Mouse (Mus musculus): ENCODE data around the gene Nadk2.

Nadk2 gene

DNA sequence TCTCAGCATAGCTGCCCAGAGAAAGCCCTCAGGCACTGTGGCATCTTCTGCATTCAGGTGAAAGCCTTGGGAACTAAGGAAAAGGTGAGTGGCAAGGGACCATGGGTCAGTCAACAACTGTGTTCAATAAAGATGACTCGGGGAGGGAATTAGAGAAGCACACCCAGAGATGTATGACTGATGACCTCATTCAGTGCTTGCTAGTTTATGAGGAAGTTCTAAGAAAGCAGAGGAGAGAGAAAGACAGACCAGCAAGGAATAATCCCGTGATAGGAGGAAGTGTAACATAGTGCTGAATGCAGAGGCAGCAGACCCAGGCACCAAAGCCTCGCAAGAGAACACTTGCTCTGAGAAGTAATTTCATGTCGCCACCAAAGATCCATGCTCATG, 60.4 kb downstream of the Nadk2 start:
- DNase-seq (ENCODE audit: low spot score): no peak

DNA sequence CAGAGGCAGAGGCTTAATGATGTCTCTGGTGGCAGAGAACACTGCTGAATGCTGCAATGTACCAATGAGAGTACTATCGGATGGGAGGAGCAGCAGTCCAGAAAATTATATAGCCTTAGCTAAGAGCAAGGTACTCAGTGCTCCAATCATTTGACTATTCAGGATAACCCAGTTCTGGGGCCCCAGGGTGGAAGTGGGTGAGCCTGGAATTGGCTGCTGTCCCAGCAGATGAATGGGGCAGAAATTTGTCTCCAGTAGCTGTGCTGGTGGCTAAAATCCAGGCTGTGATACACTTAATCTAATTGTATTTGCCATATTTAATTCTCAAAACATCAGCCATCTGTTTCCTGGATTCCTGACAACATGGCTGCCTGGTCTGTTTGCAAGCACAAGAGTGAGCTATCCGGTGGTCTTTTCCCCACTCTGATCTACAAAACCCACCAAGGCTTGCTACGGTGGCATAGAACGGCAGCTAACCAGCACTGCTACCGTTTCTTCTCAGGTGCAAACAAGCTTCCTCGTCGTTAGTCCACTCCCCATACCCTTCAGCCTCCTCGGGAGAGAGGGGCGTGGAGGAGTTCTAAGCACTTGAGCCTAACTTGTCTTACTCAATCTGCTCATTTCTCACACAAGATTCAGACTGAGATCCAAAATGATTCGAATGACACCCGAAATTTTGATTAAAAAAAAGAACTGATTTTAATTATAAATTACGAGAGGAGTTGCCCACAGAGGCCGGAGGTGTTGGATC, 61.8 kb downstream of the Nadk2 start:
- DNase-seq (ENCODE audit: low spot score): no peak

DNA sequence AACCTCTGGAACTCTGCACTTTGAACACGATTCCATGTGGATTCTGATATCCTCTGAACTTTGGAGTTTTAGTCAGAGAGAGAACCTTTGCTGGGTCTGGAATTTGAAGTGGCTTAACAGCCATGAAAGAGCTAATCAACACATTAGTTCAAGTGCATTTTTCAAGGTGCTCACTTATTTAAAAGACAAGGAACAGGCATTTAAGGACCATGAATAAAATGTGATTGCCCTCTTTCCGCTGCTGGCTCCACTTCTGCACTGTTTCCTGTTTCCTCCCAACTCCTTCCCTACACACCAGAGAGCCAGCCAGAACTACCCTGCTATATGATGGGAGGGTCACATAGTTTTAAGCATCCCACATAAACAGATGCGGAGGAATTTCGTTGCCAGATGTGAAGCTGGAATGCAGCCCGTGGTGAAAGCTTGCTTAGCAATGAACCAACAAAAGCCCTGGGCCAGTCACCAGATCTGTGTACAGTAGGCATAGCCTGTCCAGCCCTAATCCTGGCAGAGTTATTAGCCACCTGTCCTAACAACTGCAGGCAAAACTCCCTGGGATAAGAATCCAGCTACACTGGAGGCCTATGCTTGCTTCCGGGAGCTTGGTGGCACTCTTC, 63.9 kb downstream of the Nadk2 start:
- no peak for DNase-seq (ENCODE audit: low spot score)

DNA sequence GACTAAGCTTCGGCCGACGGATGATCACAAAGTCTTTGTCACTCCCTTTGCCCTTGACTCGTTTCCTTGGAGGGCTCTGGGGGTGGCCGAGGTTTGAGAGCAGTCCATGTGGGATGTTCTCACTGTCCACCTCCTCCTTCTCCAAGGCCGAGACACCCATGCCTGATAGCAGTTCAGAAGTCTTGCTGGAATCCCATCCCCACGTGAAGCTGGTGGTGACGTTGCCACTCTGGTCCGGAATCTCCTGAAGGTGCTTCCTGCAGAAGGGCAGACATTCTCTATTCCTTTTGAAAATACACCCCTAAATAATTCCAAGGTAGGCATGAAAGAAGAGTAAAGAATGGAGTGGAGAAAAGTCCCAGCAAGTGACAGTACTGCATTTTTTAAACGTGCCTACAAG, 68.4 kb downstream of the Nadk2 start:
- DNase-seq (ENCODE audit: low spot score): peak; percentile 23

DNA sequence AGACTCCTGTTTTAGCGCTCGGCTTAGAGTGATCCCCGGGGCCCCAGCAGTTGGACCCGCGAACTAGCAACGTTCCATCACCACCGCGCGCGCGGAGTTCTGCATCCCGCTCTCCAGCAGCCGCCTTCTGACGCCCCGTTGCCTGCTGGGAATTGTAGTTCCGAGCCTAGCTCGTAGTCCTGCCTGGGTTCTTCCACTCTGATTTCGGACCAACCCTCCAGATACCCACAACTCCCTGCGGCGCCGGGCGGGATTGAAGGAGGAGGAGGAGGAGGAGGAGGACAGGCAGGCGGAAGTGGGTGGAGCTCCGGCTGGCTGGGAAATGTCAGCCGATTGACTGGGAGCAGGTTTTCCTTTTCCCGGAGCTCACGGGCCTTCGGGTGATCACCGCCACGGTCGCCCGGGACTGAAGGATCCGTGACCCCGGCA, 69.2 kb downstream of the Nadk2 start, which contains the start of gene Lmbrd2:
Gene Lmbrd2 (plus strand): TSS at position 299 of the 429 bp plus-strand sequence.
- peak; percentile 97 for DNase-seq (ENCODE audit: low spot score)

DNA sequence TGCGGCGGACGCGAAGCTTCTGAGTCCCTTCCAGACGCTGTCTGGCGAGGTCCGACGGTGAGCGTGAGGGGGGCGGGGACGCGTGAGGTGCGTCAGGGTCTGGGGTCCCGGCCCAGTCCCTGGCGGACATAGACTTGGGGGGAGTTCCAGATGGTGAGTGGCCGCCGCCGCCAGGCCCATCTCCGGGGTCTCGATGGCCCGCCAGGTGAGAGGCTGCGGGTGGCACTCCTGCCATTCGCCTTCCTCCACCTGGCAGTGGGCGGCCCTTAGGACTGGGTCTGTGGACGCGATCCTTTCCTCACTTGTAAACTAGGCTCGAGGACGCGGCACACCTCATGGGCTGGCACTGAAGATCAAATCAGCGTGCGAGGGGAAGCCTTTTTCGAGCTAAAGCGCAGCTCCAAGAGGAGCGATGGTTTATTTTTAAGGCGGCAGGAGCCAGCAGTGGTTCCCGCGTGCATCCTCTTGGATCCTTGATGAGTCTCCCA, 69.7 kb downstream of the Nadk2 start:
- no peak for DNase-seq (ENCODE audit: low spot score)

DNA sequence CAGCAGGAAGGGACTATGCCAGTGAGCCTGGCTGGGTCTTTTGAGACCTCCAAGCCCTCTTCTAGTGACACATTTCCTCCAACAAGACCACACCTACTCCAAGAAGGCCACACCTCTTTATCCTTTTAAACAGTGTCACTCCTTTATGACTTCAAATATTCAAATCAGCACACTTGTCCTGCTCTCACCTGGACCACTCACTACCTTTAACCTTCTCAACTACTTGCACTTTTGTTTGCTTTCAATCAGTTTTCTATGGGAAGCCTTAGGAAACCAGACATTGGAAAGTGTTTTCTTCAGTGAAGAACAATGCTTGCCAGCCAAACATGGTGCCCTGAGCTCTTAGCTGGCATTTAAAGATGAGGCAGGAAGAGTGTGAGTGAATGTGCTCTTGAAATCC, 84.3 kb downstream of the Nadk2 start, which contains the start of gene Skp2:
Gene Skp2 (minus strand): TSS at position 101 of the 400 bp plus-strand sequence.
- DNase-seq (ENCODE audit: low spot score): no peak
